Mouse (Mus musculus) regulatory T cell (primary cell): ENCODE measurements around the gene Hmga1.

ENCODE experiments used
- in situ Hi-C: fragments of 300-600 bp; cut with MboI, MseI; formaldehyde crosslinking; loops from one replicate; pipeline ENCODE4 v1.15.1; 2025; ENCODE audit warnings: high pct_unique_total_duplicates

Hmga1 gene

GRCm38 (mm10) chr17:27556315-27557011 lies at the start of gene Hmga1:
Hmga1 (plus strand) TSS chr17:27556497.
- in situ Hi-C loops = no loop called here

GRCm38 (mm10) chr17:27506871-27507590 lies 49.3 kb upstream of the Hmga1 start:
- in situ Hi-C loops = no loop called here

GRCm38 (mm10) chr17:27507591-27507945 lies 48.7 kb upstream of the Hmga1 start:
- in situ Hi-C loops = no loop called here

GRCm38 (mm10) chr17:27508002-27508401 lies 48.3 kb upstream of the Hmga1 start:
- in situ Hi-C loops = no loop called here

- in situ Hi-C loops = no loop called here
These were observed 47.8 kb upstream of the Hmga1 start for GRCm38 (mm10) chr17:27508513-27508912.

GRCm38 (mm10) chr17:27509056-27509455 lies 47.2 kb upstream of the Hmga1 start:
- in situ Hi-C loops = no loop called here

GRCm38 (mm10) chr17:27510258-27511124 lies 45.8 kb upstream of the Hmga1 start:
- in situ Hi-C loops = loop anchor here (5.0 kb wide), 1 partner anchor 103 kb away; no protein-coding TSS in a partner anchor

GRCm38 (mm10) chr17:27511125-27511735 lies 45.1 kb upstream of the Hmga1 start:
- in situ Hi-C loops = loop anchor here (5.0 kb wide), 1 partner anchor 104 kb away; no protein-coding TSS in a partner anchor

- in situ Hi-C loops = loop anchor here (5.0 kb wide), 1 partner anchor 105 kb away; no protein-coding TSS in a partner anchor
These were observed 44.3 kb upstream of the Hmga1 start for GRCm38 (mm10) chr17:27511865-27512618.

- in situ Hi-C loops = loop anchor here (5.0 kb wide), 1 partner anchor 105 kb away; no protein-coding TSS in a partner anchor
These were observed 43.6 kb upstream of the Hmga1 start for GRCm38 (mm10) chr17:27512619-27513161.

GRCm38 (mm10) chr17:27513279-27513915 lies 42.9 kb upstream of the Hmga1 start:
- in situ Hi-C loops = loop anchor here (5.0 kb wide), 1 partner anchor 106 kb away; no protein-coding TSS in a partner anchor

- in situ Hi-C loops = loop anchor here (5.0 kb wide), 1 partner anchor 107 kb away; no protein-coding TSS in a partner anchor
These were observed 42.2 kb upstream of the Hmga1 start for GRCm38 (mm10) chr17:27513916-27514762.

GRCm38 (mm10) chr17:27518296-27518695 lies 38.0 kb upstream of the Hmga1 start:
- in situ Hi-C loops = no loop called here

GRCm38 (mm10) chr17:27518700-27519595 lies 37.3 kb upstream of the Hmga1 start:
- in situ Hi-C loops = no loop called here

- in situ Hi-C loops = loop anchor here (5.0 kb wide), 1 partner anchor 328 kb away; no protein-coding TSS in a partner anchor
These were observed 35.7 kb upstream of the Hmga1 start for GRCm38 (mm10) chr17:27520557-27520956.

- in situ Hi-C loops = loop anchor here (5.0 kb wide), 1 partner anchor 329 kb away; no protein-coding TSS in a partner anchor
These were observed 35.0 kb upstream of the Hmga1 start, which contains the start of gene Grm4 for GRCm38 (mm10) chr17:27521303-27521702. Grm4 (minus strand) TSS chr17:27521403.

GRCm38 (mm10) chr17:27523121-27523520 lies 33.2 kb upstream of the Hmga1 start:
- in situ Hi-C loops = loop anchor here (5.0 kb wide), 1 partner anchor 331 kb away; no protein-coding TSS in a partner anchor
